Mouse (Mus musculus): Measurements from ENCODE around the gene Cd276.
A peak's percentile ranks its signal among the peaks of the same experiment; 100 is the strongest.

The Cd276 gene

DNA sequence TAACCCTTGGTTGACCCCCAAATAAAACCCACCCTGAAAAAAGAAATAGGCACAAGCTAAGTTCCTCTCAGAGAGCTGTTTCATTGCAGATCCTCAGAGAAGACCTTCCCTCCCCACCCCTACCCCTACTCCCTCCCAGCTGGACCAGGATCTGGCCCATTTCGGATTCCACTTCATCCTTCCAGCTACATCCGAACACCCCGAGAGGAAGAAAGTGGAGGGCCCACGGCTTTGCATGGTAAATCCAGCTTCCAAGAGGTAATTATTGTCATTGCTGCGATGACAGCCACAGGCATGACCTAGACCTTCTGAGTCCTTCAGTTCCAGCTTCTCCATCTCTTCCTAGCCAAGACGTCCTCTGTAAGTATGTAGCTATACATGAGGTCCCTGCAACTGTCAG, 4.3 kb downstream of the Cd276 start:
- DNase-seq (ENCODE audit: low read depth): no peak

DNA sequence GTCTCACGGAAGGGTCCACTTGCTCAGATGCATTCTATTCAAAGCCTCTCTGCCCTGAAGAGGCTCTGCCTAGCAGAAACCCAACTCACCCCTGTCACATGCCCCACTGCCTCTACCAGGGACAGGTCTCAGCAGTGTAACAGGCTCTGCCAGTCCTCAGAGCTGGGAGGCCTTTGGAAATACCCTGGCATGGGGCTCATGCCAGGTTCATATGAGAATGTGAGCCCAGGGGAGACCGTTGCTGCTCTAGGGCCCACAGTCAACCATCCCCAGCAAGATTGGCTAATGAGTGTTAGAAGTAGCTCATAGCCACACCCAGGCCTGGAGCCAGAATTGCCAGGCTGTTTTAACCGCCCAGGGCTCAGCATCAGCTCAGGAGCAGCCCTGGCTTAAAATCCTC, 5.5 kb downstream of the Cd276 start:
- no peak for DNase-seq (ENCODE audit: low read depth)

- no peak for DNase-seq (ENCODE audit: low read depth)
Measured at GRCm38 (mm10) chr9:58548897-58549296, 6.3 kb downstream of the Cd276 start.

DNA sequence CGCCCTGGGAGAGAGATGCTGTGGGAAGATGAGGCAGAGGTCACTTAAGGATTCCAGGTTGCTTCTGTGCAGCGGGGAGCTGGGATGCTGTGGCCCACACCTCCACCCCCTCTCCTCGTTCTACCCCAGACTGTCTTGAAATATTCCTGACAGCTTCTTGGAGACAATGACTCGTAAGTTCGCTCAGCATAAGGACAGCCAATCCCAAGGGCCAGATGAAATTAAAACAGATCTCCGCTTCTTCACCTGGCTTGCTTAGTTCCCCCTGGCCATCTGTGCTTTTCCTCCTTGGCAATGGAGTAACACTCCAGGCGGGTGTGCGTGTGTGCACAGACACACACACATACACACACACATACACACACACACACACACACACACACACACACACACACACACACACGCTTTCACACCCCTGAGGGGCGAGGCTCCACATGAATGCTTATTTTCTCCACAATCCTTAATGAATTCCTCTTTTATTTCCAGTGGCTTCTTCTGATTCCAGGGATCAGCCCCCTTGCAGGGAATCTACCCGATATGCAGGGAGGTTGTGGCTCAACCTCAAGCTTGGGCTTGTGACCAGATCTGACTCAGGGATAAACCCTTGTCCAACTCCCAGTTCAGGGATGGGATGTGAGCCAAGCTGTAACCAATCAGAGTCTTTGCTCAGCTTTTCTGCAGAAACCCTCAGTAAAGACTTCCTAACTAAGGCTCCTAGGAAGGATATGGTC, 8.4 kb downstream of the Cd276 start:
- no peak for DNase-seq (ENCODE audit: low read depth)

DNA sequence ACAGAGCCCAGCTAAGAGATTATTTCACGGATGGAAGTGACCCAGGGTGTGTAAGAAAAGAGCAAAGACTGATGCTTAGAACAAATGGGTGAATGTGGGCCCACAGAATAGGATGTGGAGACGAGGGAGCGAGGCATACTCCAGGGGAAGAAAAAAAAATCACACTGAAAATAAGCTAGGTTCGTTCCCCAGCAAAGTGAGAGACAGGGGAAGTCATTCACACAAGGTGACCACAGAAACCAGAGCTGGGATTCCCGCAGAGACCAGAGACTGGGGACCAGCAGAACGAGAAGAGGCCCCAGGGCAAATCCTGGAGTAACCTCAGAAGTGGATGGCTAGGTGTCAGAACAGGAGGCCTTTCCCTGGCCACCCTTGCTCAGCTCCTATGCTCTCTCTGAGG, 9.8 kb downstream of the Cd276 start:
- no peak for DNase-seq (ENCODE audit: low read depth)

DNA sequence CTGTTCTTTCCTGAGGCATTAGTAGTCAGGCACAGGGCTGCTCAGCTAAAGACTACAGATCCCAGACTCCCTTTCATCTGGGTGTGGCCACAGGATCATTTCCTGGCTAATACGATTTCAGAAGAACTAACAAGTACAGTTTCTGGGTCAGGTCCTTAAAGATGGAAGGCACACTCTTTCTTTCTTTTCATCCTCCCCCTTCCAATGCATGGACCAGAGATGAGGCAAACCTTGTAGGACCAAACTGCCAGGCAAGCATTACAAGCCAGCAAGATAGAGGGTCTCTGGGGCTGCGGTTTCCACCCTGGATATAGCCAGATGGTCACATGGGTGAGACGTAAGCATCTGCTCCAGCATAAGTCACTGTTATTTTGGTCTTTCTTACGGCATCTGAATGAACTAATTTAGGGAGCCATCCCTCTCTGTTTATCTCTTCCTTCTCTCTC, 10.3 kb downstream of the Cd276 start:
- DNase-seq (ENCODE audit: low read depth): no peak

- DNase-seq (ENCODE audit: low read depth): no peak
Measured at GRCm38 (mm10) chr9:58541895-58542338, 13.3 kb downstream of the Cd276 start.

- DNase-seq (ENCODE audit: low read depth): peak; percentile 58
Measured at GRCm38 (mm10) chr9:58539886-58540285, 15.4 kb downstream of the Cd276 start.

DNA sequence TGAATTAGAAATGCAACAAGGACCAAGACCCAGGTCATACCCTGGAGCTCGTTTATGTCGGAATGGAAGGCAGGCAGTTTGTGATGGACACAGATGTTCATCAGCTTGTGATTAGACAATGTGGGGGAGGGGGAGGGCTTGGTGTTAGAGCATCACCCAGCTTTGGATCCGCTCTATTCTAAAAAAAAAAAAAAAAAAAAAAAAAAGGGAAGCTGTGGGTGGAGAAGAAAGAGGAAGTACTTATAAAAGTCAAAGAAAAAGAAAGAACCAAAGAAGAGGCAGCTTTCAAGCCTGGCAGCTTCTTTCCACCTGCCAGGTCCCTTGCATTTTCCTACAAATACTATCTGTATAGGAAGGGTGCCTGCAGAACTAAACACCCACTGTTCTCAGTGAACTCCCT, 17.5 kb downstream of the Cd276 start:
- no peak for DNase-seq (ENCODE audit: low read depth)

DNA sequence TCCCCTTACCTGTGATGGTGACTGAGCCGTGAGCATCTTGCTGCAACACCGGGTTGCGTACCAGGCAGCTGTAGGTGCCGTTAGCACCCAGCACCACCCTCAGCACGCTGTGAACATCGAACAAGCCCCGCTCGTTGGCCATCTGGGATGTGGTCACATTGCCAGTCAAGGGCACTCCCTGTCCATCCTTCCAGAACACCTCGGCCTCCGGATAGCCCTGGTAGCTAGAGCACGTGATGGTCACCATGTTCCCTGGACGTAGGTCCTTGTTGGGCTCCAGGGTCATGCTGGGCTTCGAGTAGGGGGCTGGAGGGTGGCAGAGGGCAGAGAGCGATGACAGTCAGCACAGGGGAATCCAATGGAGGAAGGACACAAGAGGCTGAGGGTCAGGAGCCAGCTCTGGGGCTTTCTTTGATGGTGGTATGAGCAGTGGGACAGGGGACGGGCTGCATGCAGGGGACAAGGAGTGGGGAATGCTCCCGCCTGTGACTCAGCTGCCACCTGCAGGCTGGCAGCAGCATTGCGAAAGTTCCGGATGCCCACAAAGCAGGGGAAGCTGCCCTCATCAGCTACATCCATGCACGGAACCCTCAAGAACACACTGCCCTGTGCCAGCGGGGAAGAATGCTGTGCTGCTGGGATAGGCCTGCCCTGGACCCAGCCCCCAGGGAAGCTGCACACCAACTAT, 19.6 kb downstream of the Cd276 start:
- no peak for DNase-seq (ENCODE audit: low read depth)

DNA sequence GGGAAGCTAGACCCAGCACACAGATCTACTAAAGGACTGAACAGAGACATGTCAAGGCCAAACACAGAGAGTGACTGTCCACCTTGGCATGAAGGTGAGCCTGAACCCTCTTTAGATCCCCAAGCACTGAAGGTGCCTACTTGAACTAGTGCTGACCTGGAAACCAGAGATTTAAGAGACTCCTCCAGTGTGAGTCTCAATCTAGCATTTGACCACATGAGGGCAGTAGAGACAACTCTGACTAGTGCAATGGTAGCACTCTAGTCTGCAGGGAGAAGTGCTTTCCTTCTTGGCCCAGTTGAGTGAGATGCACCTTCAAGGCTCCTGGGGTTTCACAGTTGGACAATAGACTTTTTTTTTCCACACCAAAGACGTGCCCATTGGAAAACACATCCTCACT, 20.5 kb downstream of the Cd276 start:
- DNase-seq (ENCODE audit: low read depth): peak; percentile 48

DNA sequence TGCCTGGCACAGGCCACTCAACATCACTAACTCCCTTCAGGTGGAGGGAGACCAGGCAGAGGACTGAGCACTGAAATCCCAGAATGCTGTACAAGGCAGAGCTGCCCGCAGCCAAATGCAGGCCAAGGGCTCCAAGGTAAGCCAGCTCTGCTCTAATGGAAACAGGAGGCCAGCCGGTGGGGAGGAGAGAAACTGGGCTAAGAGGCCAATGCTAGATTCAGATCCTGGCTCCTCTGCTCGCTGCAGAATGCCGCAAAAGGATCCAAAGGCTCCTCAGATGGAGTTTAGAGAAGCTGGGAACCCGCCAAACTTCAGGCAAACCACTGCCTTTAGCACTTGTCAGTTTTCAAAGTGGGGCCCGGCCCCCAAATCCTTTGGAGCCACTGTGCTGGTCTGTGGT, 21.9 kb downstream of the Cd276 start:
- DNase-seq (ENCODE audit: low read depth): no peak

DNA sequence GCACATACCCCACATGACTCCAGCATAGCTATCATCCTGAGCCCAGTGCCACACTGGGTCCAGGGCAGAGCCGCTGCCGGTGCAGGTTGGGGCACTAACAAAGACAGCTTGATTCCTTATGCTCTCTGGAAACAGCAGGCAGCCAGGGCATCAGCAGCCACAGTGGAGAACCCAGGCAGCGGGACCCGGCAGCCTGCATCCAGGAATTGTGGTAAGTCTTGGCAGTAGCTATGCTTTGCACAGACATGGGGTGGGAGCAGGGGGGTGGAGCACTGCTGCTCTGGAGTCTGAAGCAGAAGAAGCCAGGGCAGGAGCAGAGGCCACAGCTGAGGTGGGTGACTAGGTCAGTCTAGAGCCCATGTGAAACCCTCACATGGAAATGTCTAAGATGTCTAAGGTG, 23.0 kb downstream of the Cd276 start:
- no peak for DNase-seq (ENCODE audit: low read depth)

- no peak for DNase-seq (ENCODE audit: low read depth)
Measured at GRCm38 (mm10) chr9:58530407-58530806, 24.8 kb downstream of the Cd276 start.

DNA sequence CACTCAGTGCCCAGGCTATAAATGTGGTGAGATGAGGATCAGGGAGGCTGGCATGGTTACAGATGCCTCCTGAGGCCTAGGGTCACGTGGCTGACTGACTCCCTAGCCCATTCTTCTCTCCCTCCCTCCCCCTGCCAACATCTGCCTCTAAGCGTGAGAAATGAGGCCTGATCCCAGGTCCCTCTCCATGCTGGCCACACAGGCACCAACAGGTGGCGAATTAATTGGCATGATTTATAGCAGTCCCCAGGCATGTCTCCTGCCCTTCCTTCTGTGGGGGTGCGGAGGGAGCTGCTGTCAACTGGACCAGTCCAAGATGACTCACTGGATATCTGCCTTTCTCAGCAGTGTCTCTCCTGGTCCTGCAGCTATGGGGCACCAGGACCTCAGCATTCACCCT, 27.4 kb downstream of the Cd276 start:
- DNase-seq (ENCODE audit: low read depth): no peak

DNA sequence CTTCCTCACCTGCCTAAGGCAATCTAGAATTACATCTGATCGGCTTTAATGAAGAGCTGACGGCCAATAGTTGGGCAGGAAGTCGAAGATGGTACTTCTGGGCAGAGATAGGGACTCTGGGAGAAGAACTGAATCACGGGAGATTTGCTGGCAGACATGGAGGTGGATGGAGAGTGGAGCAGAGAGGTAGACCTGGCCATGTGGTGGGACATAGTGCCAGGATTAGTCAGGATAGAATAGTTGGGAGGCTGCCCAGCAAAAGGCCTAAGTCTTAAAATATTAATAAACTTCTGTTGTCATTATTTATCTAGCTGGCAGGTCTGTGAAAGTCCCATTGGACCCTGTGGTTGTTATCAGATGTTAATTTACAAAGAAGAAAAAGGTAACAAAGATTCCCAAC, 30.1 kb downstream of the Cd276 start:
- DNase-seq (ENCODE audit: low read depth): no peak

GRCm38 (mm10) chr9:58521883-58522423, 33.3 kb downstream of the Cd276 start:
- DNase-seq (ENCODE audit: low read depth): no peak

GRCm38 (mm10) chr9:58520816-58521581, 34.2 kb downstream of the Cd276 start:
- DNase-seq (ENCODE audit: low read depth): no peak

GRCm38 (mm10) chr9:58519953-58520352, 35.3 kb downstream of the Cd276 start:
- no peak for DNase-seq (ENCODE audit: low read depth)

DNA sequence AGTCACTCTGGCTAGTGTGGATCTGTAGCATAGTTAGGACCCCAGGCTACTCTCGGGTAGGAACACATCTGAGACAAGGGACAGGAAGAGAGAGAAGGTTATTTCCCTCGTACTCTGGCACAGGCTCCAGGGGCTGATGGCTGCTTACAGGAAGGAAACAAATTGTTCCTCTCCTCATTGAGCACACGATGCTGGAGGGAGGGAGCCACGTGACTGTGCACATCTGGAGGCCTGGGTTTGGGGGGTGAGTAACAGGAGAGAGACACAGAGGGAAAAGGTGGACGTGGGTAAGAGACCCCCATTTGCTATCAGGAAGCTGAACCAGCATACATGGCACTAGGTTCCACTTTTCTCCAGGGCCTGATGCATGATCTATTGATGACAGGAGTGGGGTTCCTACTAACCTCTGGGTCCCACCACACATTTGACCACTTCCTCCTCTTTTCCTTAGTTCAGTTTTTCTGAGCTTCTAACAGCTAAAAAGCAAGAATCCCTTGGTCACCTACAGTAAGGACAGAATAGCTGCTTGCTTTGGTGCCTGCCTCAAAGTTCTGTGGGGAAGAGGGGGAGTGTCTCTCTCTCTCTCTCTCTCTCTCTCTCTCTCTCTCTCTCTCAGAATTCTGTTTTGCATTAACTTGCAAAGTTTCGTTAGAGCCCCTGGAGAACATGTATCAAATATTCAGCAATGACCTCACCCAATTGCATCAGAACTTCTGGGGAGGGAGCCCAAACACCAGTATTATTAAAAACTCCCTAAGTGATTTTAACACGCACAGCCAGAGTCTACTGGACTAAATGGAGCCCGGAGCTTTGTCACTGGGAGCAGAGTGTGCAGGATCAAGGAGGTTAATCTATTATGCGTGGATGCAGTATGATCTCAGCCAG, 37.1 kb downstream of the Cd276 start:
- DNase-seq (ENCODE audit: low read depth): no peak

GRCm38 (mm10) chr9:58516480-58516879, 38.8 kb downstream of the Cd276 start:
- DNase-seq (ENCODE audit: low read depth): no peak

- DNase-seq (ENCODE audit: low read depth): no peak
Measured at GRCm38 (mm10) chr9:58513749-58514148, 41.5 kb downstream of the Cd276 start.

Data from c-Kit-positive CD71-positive TER-119-negative erythroid progenitor cells, embryonic 14.5 days (primary cell).